Mouse (Mus musculus) kidney, adult 8-10 months (tissue): ENCODE data around the gene 1110051M20Rik.

ENCODE experiments used
- DNase-seq, 2 experiments: peaks; one replicate each; pipeline ENCODE4 v3.0.0; 2022

Gene 1110051M20Rik

GRCm38 (mm10) chr2:91345644-91346043 is 98.9 kb downstream of the 1110051M20Rik start:
- no peak for DNase-seq

- DNase-seq: no peak
Observed at GRCm38 (mm10) chr2:91339591-91339990, 104.9 kb downstream of the 1110051M20Rik start.

GRCm38 (mm10) chr2:91335128-91335527 is 109.4 kb downstream of the 1110051M20Rik start:
- DNase-seq: no peak

DNA sequence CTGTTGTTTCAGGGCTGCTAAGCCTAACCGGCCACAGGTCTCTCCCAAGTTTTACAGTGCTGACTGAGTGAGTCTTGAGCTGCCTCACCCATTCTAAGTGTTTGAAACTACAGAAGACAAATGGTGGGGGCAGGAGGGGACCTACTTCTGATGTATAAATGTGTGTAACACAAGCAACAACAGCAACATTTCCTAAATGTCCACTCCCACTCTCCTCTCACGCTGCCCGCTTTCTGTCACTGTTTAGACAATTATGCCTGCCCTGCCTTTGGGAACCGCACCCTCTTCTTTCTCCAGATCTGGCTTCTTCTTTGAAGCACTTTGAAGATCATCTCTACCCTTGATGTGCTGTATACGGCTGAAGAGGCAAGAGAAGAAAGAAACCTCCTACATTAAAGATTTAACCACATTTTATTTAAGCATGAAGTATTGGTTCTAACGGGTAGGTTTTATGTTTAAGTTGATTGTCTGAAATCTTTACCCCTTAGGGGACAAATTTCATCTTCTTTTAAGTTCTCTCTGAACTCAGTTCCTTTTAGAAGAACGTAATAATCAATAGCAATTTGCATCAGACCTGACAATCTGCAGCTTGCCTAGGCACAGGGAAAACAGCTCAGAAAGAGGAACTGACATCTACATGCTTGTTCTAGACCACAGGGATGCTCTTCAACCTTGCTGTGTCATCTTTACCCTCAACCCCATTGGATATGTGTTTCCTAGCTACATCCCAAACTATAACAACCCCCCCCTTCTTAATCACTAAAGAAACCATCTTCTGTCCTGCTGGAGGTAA is 113.3 kb downstream of the 1110051M20Rik start:
- no peak for DNase-seq

GRCm38 (mm10) chr2:91329996-91330738 is 114.3 kb downstream of the 1110051M20Rik start:
- no peak for DNase-seq

DNA sequence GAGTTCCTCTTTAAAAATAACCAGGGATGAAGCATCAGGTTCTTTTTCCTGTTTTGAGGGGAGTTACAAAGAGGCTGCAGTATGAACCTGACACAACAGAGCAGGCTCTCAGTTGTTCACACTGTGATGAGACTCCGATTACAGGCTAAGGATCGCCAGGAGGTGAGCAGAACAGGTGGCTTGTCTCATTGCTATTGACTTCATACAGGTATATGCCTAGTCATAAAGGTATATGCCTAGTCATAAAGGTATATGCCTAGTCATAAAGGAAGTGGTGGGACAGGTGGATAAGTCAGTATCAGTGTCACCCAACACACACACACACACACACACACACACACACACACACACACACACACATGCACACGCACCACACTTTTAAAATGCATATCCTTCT is 115.8 kb downstream of the 1110051M20Rik start:
- DNase-seq: no peak

GRCm38 (mm10) chr2:91327968-91328728 is 116.4 kb downstream of the 1110051M20Rik start:
- DNase-seq: peak; percentile 44 to 49

- no peak for DNase-seq
Observed at GRCm38 (mm10) chr2:91326746-91327350, 117.7 kb downstream of the 1110051M20Rik start.

GRCm38 (mm10) chr2:91324761-91325421 is 119.6 kb downstream of the 1110051M20Rik start:
- no peak for DNase-seq

- no peak for DNase-seq
Observed at GRCm38 (mm10) chr2:91324346-91324745, 120.2 kb downstream of the 1110051M20Rik start.

- DNase-seq: no peak
Observed at GRCm38 (mm10) chr2:91322490-91322889, 122.0 kb downstream of the 1110051M20Rik start.

DNA sequence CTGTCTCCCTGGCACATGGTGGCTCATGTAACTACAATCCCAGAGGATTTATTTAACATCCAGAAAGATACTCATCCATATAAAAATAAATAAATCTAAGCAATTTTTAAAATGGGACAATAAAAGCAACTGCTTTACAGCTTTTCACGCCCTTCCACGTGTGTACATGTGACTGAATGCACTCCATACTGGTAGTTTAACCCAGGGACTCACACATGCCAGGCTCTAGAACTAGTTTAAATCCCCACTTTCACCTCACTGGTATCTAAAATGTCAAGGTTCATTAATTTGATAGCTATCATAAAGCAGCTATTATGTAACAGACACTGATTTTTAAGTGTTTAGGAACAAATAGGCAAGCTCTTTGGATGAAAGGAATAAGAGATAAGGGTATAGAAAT is 122.6 kb downstream of the 1110051M20Rik start:
- DNase-seq: no peak

DNA sequence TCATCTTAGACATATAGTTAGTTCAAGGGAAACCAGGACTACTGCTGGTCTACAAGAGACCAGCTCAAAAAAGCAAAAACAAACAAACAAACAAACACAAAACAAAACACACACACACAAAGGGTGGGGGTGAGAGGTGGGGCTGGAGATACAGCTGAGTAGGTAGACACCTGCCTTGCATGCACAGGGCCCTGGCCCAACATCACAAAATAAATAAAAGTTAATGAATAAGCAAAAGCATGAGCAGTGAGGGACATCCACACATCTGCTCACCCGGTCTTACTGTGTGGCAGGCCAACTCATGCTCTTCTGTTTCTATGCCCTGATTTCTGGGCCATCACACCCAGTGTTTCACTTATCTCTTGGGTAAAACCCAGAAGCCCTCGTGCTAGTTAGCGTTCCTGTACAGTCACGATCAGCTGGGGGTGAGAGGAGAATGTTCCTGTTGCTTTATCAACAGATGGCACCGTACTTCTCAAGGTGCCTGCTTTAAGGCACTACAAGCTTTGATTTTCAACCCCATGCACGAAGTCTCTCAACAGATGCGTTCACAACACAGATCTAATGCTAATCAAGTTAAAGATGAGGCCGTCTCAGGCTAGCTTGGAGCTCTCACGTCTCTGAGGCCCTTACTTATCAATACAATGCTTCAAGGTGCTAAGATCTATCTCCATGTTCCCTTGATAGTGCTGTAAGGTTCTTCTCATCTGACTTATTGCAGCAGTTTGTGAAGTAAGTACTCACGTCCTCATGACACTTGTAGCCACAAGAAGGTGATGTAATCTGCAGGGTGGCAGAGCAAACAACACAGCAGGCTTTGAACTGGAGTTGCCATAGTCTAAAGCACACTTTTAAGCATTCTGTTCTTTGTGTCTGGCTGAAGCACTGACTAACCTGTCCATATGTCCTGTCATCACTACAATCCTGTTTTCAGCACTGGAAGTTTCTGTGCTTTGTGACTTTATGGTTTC is 123.7 kb downstream of the 1110051M20Rik start:
- no peak for DNase-seq

- no peak for DNase-seq
Observed at GRCm38 (mm10) chr2:91314184-91314583, 130.3 kb downstream of the 1110051M20Rik start.

DNA sequence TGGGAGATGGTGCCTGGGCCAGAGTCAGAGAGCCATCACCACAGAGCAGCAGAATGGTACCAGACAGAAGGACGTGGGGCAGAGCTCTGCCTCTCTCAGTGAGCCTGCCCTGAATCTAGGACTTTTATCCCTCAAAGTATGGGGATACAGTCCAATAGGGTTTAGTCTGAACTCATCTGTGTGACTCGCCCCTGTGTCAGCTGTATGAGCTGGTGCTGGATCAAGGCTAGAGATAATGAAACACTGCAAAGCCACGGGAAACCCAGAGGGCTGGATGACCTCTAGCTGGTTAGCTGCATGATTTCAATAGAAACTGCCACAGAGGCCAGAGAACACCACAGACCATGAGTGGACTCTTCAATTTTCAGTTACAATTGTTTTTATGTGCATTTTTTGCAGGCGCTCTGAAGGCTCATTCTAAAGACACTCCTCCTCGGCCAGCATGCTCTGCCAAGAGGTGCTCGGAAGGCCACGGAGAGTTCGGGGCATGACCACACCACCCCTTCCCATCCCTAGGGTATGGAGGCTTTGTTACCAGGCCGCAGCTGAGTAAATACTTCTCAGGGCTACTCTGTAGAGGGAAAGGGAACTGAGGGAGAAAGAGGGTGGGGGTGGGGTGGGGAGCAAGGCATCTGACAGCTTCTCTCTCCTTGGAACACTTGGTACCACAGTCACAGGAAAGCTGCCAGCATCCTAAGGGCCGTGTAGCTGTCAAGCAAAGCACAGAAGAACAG is 131.8 kb downstream of the 1110051M20Rik start:
- DNase-seq: no peak

DNA sequence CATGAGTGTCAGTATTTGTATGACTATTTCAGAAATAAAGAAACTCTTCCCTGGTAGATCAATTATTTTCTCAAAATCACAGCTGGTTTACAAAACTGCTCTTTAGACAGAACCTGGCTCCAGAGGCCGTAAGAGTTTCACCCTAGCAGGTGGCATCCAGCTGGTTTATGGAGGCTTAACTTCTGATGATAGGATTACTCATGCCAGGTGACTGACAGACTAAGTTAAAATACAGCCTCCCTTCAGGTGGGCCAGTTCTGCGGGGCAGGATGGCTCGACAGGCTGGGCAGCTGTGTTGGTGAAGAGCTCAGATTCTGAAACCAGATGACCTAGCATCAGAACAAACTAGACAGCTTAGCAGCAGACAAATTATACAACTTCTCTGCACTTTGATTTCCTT is 135.0 kb downstream of the 1110051M20Rik start:
- no peak for DNase-seq

DNA sequence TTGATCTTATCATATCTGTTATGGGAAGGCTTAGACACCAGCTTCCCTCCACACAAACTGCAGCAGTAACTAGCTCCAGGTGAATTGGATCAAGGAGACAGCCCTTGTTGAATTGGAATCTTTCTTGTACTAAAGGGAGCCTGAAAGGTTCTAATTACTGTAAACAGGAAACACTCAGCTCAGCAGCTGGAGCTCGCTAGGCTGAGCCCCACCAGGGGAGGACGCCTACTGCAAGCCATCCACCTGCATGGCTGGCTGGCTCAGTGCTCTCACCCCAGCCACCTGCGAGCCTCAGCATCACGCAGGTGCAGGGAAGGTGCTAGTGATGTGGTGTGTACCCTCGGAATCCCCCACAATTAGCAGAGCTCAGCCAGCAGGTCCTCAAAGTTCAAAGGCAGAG is 135.8 kb downstream of the 1110051M20Rik start:
- no peak for DNase-seq

DNA sequence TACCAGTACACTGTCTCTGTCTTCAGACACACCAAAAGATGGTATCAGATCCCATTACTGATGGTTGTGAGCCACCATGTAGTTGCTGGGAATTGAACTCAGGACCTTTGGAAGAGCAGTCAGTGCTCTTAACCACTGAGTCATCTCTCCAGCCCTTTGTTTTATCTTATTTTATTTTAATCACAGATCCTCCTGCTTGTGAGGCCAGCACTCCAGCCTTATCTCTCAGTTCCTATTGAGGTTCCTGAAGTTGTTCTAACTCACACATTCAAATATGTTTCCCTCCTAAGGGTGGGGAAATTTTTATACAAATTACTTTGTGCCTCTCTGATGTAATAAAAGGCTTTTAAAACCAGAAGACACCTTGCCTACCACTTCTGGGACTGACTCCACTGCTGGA is 137.9 kb downstream of the 1110051M20Rik start:
- DNase-seq: no peak

DNA sequence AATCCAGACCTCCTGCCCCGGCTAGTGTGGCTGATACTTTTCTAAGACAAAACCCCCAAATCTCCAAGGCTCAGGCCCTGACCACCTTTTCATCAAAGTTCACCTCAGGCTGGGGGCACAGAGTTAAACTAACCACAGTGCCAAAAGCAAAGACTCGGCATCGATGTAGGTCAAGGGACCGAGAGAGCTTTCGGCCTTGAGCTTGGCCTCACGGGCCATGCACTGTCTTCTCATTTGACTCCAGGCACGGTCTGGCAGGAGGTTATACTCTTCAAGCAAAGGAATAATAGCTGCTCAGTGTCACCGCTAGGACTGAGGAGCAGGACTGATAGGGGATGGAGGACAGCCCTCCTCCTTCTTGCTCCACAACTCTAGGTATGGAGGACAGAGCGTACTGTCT is 138.6 kb downstream of the 1110051M20Rik start:
- DNase-seq: no peak

GRCm38 (mm10) chr2:91302845-91303244 is 141.7 kb downstream of the 1110051M20Rik start:
- no peak for DNase-seq
